24 mouse cellular contexts compared by ENCODE assay signal in genomic region chr5:37770870-37771269, GRCm38 (mm10). TPM values are rescaled to one million over a fixed set of nuclear protein-coding genes. Genes with fewer than 3 reads are reported as not detected.
DNase-seq lines count a peak whose midpoint lies in the region; ATAC-seq lines count a peak whose summit lies in the region.
"Had no signal": no experiment of that assay in that cellular context is flagged by ENCODE, and none has a peak within 500 bp of the region (broad histone marks: within the 10 kb centered on the region; RNA-seq: fewer than 3 reads in every experiment).

No protein-coding gene starts in this region.

- H3K9me3 ChIP-seq in embryonic facial prominence, embryonic 10.5 days = 0 out of 2 replicates have a peak, but pooled peaks cover 3% of the 10 kb centered on the region
- H3K9me3 ChIP-seq in embryonic facial prominence, embryonic 11.5 days (replicated peaks; ENCODE audit: control insufficient read depth, low read length) = no peaks in the 10 kb centered on the region
- H3K9me3 ChIP-seq in limb, embryonic 11.5 days (ENCODE audit: control insufficient read depth, low read length) = no peaks in the 10 kb centered on the region
- H3K9me3 ChIP-seq in midbrain, embryonic 15.5 days = no peaks in the 10 kb centered on the region
- H3K9me3 ChIP-seq: embryonic facial prominence, embryonic 12.5 days; embryonic facial prominence, embryonic 15.5 days; forebrain, embryonic 12.5 days had no signal

- H3K36me3 ChIP-seq in embryonic facial prominence, embryonic 10.5 days (replicated peaks) = no peaks in the 10 kb centered on the region
- no peaks in the 10 kb centered on the region for H3K36me3 ChIP-seq in embryonic facial prominence, embryonic 11.5 days (replicated peaks; ENCODE audit: control insufficient read depth, insufficient read depth, low read depth, low read length)
- no peaks in the 10 kb centered on the region for H3K36me3 ChIP-seq in limb, embryonic 11.5 days (ENCODE audit: control insufficient read depth, insufficient read depth, low read length)
- no peaks in the 10 kb centered on the region for H3K36me3 ChIP-seq in midbrain, embryonic 15.5 days (replicated peaks)
- H3K36me3 ChIP-seq: embryonic facial prominence, embryonic 12.5 days; embryonic facial prominence, embryonic 15.5 days; forebrain, embryonic 10.5 days; forebrain, embryonic 12.5 days had no signal

- H3K4me3 ChIP-seq in embryonic facial prominence, embryonic 10.5 days = no peak overlapping the region
- no peak overlapping the region for H3K4me3 ChIP-seq in embryonic facial prominence, embryonic 11.5 days (ENCODE audit: low read depth, low read length)
- no peak overlapping the region for H3K4me3 ChIP-seq in limb, embryonic 11.5 days (ENCODE audit: low read depth, low read length)
- no peak overlapping the region for H3K4me3 ChIP-seq in midbrain, embryonic 15.5 days
- H3K4me3 ChIP-seq: embryonic facial prominence, embryonic 12.5 days; embryonic facial prominence, embryonic 15.5 days; erythroblast, embryonic 14.5 days; forebrain, embryonic 10.5 days; forebrain, embryonic 12.5 days had no signal

- H3K9ac ChIP-seq in embryonic facial prominence, embryonic 11.5 days (replicated peaks; ENCODE audit: low read length) = no peak overlapping the region
- no peak overlapping the region for H3K9ac ChIP-seq in limb, embryonic 11.5 days (ENCODE audit: low read length)
- H3K9ac ChIP-seq in midbrain, embryonic 15.5 days = no peak overlapping the region
- H3K9ac ChIP-seq: embryonic facial prominence, embryonic 12.5 days; embryonic facial prominence, embryonic 15.5 days; forebrain, embryonic 12.5 days had no signal

- peaks cover 44% of the 10 kb centered on the region for H3K4me1 ChIP-seq in embryonic facial prominence, embryonic 10.5 days
- no peaks in the 10 kb centered on the region; the same call in 1 of the 2 replicates for H3K4me1 ChIP-seq in embryonic facial prominence, embryonic 11.5 days (ENCODE audit: control insufficient read depth, insufficient read depth, low read length)
- no peaks in the 10 kb centered on the region for H3K4me1 ChIP-seq in limb, embryonic 11.5 days (ENCODE audit: control insufficient read depth, insufficient read depth, low read length)
- H3K4me1 ChIP-seq in midbrain, embryonic 15.5 days = peaks cover 7% of the 10 kb centered on the region; the same call in 1 of the 2 replicates

- H3K27me3 ChIP-seq in embryonic facial prominence, embryonic 10.5 days (replicated peaks; ENCODE audit: low read depth, poor library complexity, severe bottlenecking) = no peaks in the 10 kb centered on the region
- no peaks in the 10 kb centered on the region for H3K27me3 ChIP-seq in embryonic facial prominence, embryonic 11.5 days (ENCODE audit: control insufficient read depth, insufficient read depth, low read length)
- H3K27me3 ChIP-seq in limb, embryonic 11.5 days (ENCODE audit: control insufficient read depth, insufficient read depth, low read length) = no peaks in the 10 kb centered on the region
- H3K27me3 ChIP-seq in midbrain, embryonic 15.5 days (replicated peaks) = no peaks in the 10 kb centered on the region
- H3K27me3 ChIP-seq: embryonic facial prominence, embryonic 15.5 days had no signal

- no peak overlapping the region for H3K4me2 ChIP-seq in embryonic facial prominence, embryonic 11.5 days (ENCODE audit: low read depth, low read length)
- H3K4me2 ChIP-seq in limb, embryonic 11.5 days (ENCODE audit: low read depth, severe bottlenecking) = no peak overlapping the region
- H3K4me2 ChIP-seq in midbrain, embryonic 15.5 days = no peak overlapping the region
- H3K4me2 ChIP-seq: embryonic facial prominence, embryonic 12.5 days; embryonic facial prominence, embryonic 15.5 days; forebrain, embryonic 12.5 days had no signal

- ATAC-seq in embryonic facial prominence, embryonic 11.5 days (replicated peaks; ENCODE audit: insufficient number of reproducible peaks, low FRiP score, low TSS enrichment, low read depth) = no peak
- peak; percentile 72; the same call in 1 of the 2 replicates for ATAC-seq in limb, embryonic 11.5 days (ENCODE audit: insufficient number of reproducible peaks, low FRiP score, low TSS enrichment, low read depth)
- no peak for ATAC-seq in midbrain, embryonic 15.5 days (replicated peaks)
- ATAC-seq: forebrain, embryonic 14.5 days; forebrain, embryonic 16.5 days had no signal

- intact Hi-C loops in left cerebral cortex, postnatal 25 days (cut with DNase I) = no loop called here

- DNase-seq in embryonic facial prominence, embryonic 10.5 days (ENCODE audit: low spot score) = no peak
- DNase-seq in embryonic facial prominence, embryonic 11.5 days (ENCODE audit: low spot score) = peak; percentile 51
- DNase-seq in forelimb bud, embryonic 11.5 days (ENCODE audit: low read depth, low spot score) = peak; percentile 17
- DNase-seq in limb, embryonic 11.5 days (ENCODE audit: low spot score) = peak; percentile 29
- no peak for DNase-seq in left cerebral cortex, postnatal 25 days (ENCODE audit: low spot score in 2 of 2)
- DNase-seq in cerebellum, adult 9-10 months = no peak
- DNase-seq: adrenal gland, adult 8-10 months; adrenal gland, postnatal 14 days; adrenal gland, postnatal 36 days; cerebellum, adult 11-12 months; cerebellum, adult 8-10 months; cerebellum, postnatal 10 days; cerebellum, postnatal 25 days had no signal

- 61% methylated on average over 6 of the region's 6 CpGs for WGBS in embryonic facial prominence, embryonic 10.5 days
- 43% methylated on average over 6 of the region's 6 CpGs for WGBS in embryonic facial prominence, embryonic 11.5 days
- WGBS in limb, embryonic 11.5 days = 44% methylated on average over 6 of the region's 6 CpGs
- 81% methylated on average over 6 of the region's 6 CpGs for WGBS in midbrain, embryonic 15.5 days

- H3K27ac ChIP-seq in embryonic facial prominence, embryonic 10.5 days (replicated peaks) = peak overlapping the region; percentile 58; the same call in 1 of the 2 replicates
- no peak overlapping the region for H3K27ac ChIP-seq in embryonic facial prominence, embryonic 11.5 days (replicated peaks; ENCODE audit: low read depth, low read length)
- no peak overlapping the region for H3K27ac ChIP-seq in limb, embryonic 11.5 days (replicated peaks; ENCODE audit: low read depth, low read length)
- H3K27ac ChIP-seq in midbrain, embryonic 15.5 days = no peak overlapping the region
- H3K27ac ChIP-seq: embryonic facial prominence, embryonic 12.5 days; embryonic facial prominence, embryonic 15.5 days; forebrain, embryonic 10.5 days; forebrain, embryonic 12.5 days had no signal

RNA-seq across cellular contexts. Expression of gene Cytl1, which starts 35.6 kb away (rescaled TPM):
- 0.41 TPM in 2 replicates for polyA plus RNA-seq in embryonic facial prominence, embryonic 10.5 days (2016; fragmentation: Nextera tagmentation; extraction: Ambion mirVana)
- polyA plus RNA-seq in embryonic facial prominence, embryonic 11.5 days (2014; fragmentation: Nextera tagmentation; extraction: Ambion mirVana) = 1.0 and 1.2 TPM in 2 replicates
- polyA plus RNA-seq in limb, embryonic 11.5 days (2014; fragmentation: Nextera tagmentation; extraction: Ambion mirVana) = 2.5 and 3.3 TPM in 2 replicates
- 1 to 10 TPM; 1.2 to 1.3 TPM for total RNA-seq in left cerebral cortex, postnatal 25 days (2021)
- 0.24 and 0.27 TPM in 2 replicates for polyA plus RNA-seq in midbrain, embryonic 15.5 days (2015; fragmentation: Nextera tagmentation; extraction: Ambion mirVana)
- total RNA-seq: ES-E14, MEL had no signal
- polyA plus RNA-seq: C2C12; erythroblast, embryonic 14.5 days; forebrain, embryonic 14.5 days; forebrain, embryonic 16.5 days had no signal

RNA-seq across cellular contexts. Expression of gene Msx1, which starts 53.5 kb away (rescaled TPM):
- polyA plus RNA-seq in embryonic facial prominence, embryonic 10.5 days (2016; fragmentation: Nextera tagmentation; extraction: Ambion mirVana) = 333 and 362 TPM in 2 replicates
- polyA plus RNA-seq in embryonic facial prominence, embryonic 11.5 days (2014; fragmentation: Nextera tagmentation; extraction: Ambion mirVana) = 330 and 367 TPM in 2 replicates
- polyA plus RNA-seq in limb, embryonic 11.5 days (2014; fragmentation: Nextera tagmentation; extraction: Ambion mirVana) = 218 and 235 TPM in 2 replicates
- 1 to 10 TPM; 3.5 to 4.2 TPM for total RNA-seq in left cerebral cortex, postnatal 25 days (2021)
- 15.5 and 17.2 TPM in 2 replicates for polyA plus RNA-seq in midbrain, embryonic 15.5 days (2015; fragmentation: Nextera tagmentation; extraction: Ambion mirVana)
- total RNA-seq: MEL had no signal
- polyA plus RNA-seq: erythroblast, embryonic 14.5 days had no signal

RNA-seq across cellular contexts. Expression of gene Stk32b, which starts 53.9 kb away (rescaled TPM):
- 0.57 and 0.62 TPM in 2 replicates for polyA plus RNA-seq in embryonic facial prominence, embryonic 10.5 days (2016; fragmentation: Nextera tagmentation; extraction: Ambion mirVana)
- 1.6 and 2.4 TPM in 2 replicates for polyA plus RNA-seq in embryonic facial prominence, embryonic 11.5 days (2014; fragmentation: Nextera tagmentation; extraction: Ambion mirVana)
- 0.67 and 0.85 TPM in 2 replicates for polyA plus RNA-seq in limb, embryonic 11.5 days (2014; fragmentation: Nextera tagmentation; extraction: Ambion mirVana)
- total RNA-seq in left cerebral cortex, postnatal 25 days (2021) = 1 to 10 TPM; 2.4 TPM
- 29.1 and 31.7 TPM in 2 replicates for polyA plus RNA-seq in midbrain, embryonic 15.5 days (2015; fragmentation: Nextera tagmentation; extraction: Ambion mirVana)
- total RNA-seq: MEL had no signal
- polyA plus RNA-seq: C2C12 had no signal

Comparison
In these comparisons a context has a peak if more than half of its experiments do, and no peak if none do; other contexts are left out.
1. DNase-seq: peak in embryonic facial prominence, embryonic 11.5 days (single experiment), forelimb bud, embryonic 11.5 days (single experiment) and limb, embryonic 11.5 days (single experiment); none in embryonic facial prominence, embryonic 10.5 days (single experiment), left cerebral cortex, postnatal 25 days (0 of 2) and cerebellum, adult 9-10 months (single experiment).
2. RNA of gene Msx1, which starts 53.5 kb away (polyA plus RNA-seq): 333 to 362 TPM in embryonic facial prominence, embryonic 10.5 days, 330 to 367 TPM in embryonic facial prominence, embryonic 11.5 days and 218 to 235 TPM in limb, embryonic 11.5 days; 15.5 to 17.2 TPM in midbrain, embryonic 15.5 days; every median in the first group is over 10 times any median in the second.